Mouse (Mus musculus) midbrain, embryonic 16.5 days (tissue): Measurements from ENCODE around the gene Lef1. TPM values are rescaled to one million over a fixed set of nuclear protein-coding genes. Genes with fewer than 3 reads are reported as not detected.

ENCODE experiments used
- ATAC-seq: fragments of 200-750 bp; cut with Nextera tagmentation; 2 replicates; pipeline ENCODE4 v1.8.0; 2017; ENCODE audit warnings: moderate TSS enrichment
- H3K27ac ChIP-seq: fragments of 300-500 bp; sonication (generic); 2 replicates; pipeline ENCODE4 v1.5.1; 2014; ENCODE audit warnings: mild to moderate bottlenecking, low read length, mixed read lengths
- H3K27me3 ChIP-seq: fragments of 300-500 bp; sonication (generic); 2 replicates; pipeline ENCODE4 v1.6.1; 2014; ENCODE audit warnings: low read depth, low read length, mixed read lengths; ENCODE audit not compliant: control insufficient read depth, insufficient read depth
- H3K36me3 ChIP-seq: fragments of 300-500 bp; sonication (generic); 2 replicates; pipeline ENCODE4 v1.6.1; 2014; ENCODE audit warnings: mild to moderate bottlenecking, low read length, moderate library complexity, mixed read lengths; ENCODE audit not compliant: control insufficient read depth, insufficient read depth
- H3K4me1 ChIP-seq: fragments of 300-500 bp; sonication (generic); 2 replicates; pipeline ENCODE4 v1.6.1; 2014; ENCODE audit warnings: mild to moderate bottlenecking, low read length, mixed read lengths; ENCODE audit not compliant: control insufficient read depth, insufficient read depth
- H3K4me2 ChIP-seq: fragments of 300-500 bp; sonication (generic); 2 replicates; pipeline ENCODE4 v1.6.1; 2014; ENCODE audit warnings: mild to moderate bottlenecking, low read length, mixed read lengths
- H3K4me3 ChIP-seq: fragments of 300-500 bp; sonication (generic); 2 replicates; pipeline ENCODE4 v1.5.1; 2014; ENCODE audit warnings: low read depth, mild to moderate bottlenecking, low read length, moderate library complexity, mixed read lengths
- H3K9ac ChIP-seq: fragments of 300-500 bp; sonication (generic); 2 replicates; pipeline ENCODE4 v1.6.1; 2014; ENCODE audit warnings: low read depth, low read length, mixed read lengths
- H3K9me3 ChIP-seq: fragments of 300-500 bp; sonication (generic); replicated peaks from 2 replicates; pipeline ENCODE4 v1.6.1; 2014; ENCODE audit warnings: mild to moderate bottlenecking, low read length, mixed read lengths; ENCODE audit not compliant: control insufficient read depth, poor library complexity, severe bottlenecking
- WGBS: fragments of 180-500 bp; shearing (Covaris S2); extraction: QIAGEN DNeasy Blood & Tissue Kit; methylation state at CpG from one replicate; pipeline ENCODE4 v1.1.7; 2014; 5-methylcytosine and 5-hydroxymethylcytosine counted together
- polyA plus RNA-seq: library from polyadenylated mRNA; unstranded; fragments of >200 nt; fragmentation: Nextera tagmentation; extraction: Ambion mirVana; gene quantifications from 2 replicates; pipeline ENCODE4 v1.2.1, GENCODE M21; 2015

The Lef1 gene
- polyA plus RNA-seq, 1 experiment from 2014 or later = 81.3 TPM

DNA sequence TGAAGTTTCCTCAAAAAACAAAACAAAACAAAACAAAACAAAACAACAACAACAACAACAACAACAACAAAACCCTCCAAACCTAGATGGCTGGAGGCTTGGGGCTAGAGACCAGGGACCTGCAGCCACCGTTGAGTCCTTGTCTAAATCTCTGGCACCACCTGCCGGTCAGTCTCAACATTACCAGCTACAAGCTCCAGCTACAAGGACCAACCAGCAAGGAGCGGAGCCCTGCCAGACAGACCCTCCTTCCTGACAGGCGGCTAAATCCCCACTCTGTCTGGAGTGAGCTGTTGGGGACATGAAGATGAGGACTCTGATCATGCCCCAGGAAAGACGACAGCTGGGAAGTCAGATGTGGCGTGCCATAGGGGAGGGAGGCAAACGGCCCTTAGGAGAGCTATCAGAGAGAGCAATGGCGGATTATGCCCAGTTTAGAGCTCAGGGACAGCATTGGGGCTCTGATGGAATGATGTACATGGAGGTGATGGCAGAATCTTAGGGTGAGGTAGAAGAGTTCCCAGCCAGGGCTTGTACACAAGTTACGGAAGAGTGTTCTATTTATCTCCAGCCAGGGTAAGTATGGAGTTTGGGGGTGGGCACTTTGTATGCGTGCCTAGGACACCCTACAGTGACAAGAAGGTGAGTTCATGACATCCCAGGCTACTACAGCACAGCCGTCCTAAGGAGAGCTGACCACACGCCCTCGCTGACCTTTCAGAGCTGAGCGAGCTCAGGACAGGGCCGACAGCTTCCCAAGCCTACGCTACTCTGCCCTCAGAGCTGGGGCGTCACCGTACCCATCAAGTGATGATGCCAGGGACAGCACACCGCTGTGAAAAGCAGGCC is 127.7 kb downstream of the Lef1 start:
- no peak overlapping the region for H3K27ac ChIP-seq
- WGBS = 59% methylated on average over 19 of the region's 19 CpGs
- H3K9ac ChIP-seq = peak overlapping the region; percentile 47
- H3K27me3 ChIP-seq = no peaks in the 10 kb centered on the region
- H3K4me3 ChIP-seq = peak overlapping the region; percentile 7; the same call in 1 of the 2 replicates
- H3K4me1 ChIP-seq = peaks cover 5% of the 10 kb centered on the region; the same call in 1 of the 2 replicates
- H3K36me3 ChIP-seq = no peaks in the 10 kb centered on the region
- ATAC-seq = peak; percentile 91
- H3K4me2 ChIP-seq = peak overlapping the region; percentile 43
- no peaks in the 10 kb centered on the region for H3K9me3 ChIP-seq

DNA sequence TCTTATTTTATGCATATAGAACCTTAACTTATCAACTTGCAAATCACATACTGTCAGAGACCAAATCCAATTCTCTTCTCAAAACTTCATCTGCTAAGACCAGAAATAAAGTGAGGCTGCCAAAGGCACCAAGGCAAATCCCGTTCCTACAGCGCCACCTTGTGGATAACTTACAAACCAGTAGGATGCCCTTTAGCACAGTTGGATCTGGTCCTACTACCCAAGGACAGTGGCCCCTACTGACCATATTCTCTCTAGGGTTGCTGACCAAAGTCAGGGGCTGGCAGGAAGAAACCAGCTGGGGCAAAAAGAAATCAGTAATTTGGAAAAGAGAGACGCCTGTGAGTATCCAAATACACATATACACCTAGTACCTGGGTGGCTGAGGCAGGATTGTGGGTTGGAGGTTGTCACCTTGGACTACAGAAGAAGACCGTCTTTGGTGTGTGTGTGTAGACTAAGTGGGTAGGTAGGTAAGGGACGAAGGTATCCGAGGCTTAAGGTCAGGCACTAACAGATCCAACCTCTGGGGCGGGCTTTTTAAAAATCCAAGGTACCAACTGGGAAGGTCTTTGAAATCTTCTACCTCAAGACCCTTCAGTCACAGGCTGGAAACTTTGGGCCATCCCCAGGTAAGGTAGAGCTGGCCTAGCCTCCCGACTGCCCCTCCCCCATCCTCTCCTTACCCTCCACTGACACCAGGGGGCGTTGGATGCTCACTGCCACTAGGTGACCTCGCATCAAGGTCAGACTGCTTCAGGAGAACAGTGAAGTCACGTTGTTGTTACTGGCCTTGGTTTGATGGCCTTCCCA is 135.7 kb downstream of the Lef1 start:
- no peaks in the 10 kb centered on the region for H3K36me3 ChIP-seq
- 62% methylated on average over 11 of the region's 11 CpGs for WGBS
- no peak overlapping the region for H3K27ac ChIP-seq
- no peaks in the 10 kb centered on the region for H3K4me1 ChIP-seq
- H3K4me3 ChIP-seq = no peak overlapping the region
- H3K9me3 ChIP-seq = no peaks in the 10 kb centered on the region
- H3K4me2 ChIP-seq = no peak overlapping the region
- peak; percentile 68 for ATAC-seq
- no peaks in the 10 kb centered on the region for H3K27me3 ChIP-seq
- no peak overlapping the region for H3K9ac ChIP-seq

DNA sequence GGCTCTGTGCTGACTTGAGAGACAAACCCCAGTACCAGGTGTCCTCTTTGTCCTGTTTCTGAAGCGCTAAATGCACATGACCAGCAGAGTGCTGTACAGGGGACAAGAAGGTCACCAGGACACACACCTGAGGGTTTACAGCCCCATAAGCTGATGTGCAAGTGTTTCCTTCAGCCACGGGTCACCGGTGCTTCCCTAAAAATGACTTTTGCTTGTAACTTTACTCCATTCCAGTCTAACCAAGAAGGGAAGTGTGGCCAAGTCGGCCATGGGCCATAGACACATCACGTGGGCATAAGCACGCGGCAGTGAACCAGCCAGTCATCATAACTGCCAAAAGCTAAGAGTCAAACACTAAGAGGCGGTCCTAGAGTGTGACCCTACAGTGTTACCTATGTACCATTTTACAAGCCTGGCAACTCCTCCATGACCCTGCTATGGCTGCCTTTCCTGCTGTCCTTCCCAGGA is 136.3 kb downstream of the Lef1 start:
- Histone ChIP-seq H3K4me2 (no peak overlapping the region), H3K36me3 (no peaks in the 10 kb centered on the region), H3K4me3 (no peak overlapping the region), H3K27me3 (no peaks in the 10 kb centered on the region), H3K9ac (no peak overlapping the region), H3K4me1 (no peaks in the 10 kb centered on the region), H3K9me3 (no peaks in the 10 kb centered on the region), H3K27ac (no peak overlapping the region)
- ATAC-seq = 0 out of 2 replicates have a peak, but pooled peaks have one; percentile 12
- 91% methylated on average over 8 of the region's 8 CpGs for WGBS

DNA sequence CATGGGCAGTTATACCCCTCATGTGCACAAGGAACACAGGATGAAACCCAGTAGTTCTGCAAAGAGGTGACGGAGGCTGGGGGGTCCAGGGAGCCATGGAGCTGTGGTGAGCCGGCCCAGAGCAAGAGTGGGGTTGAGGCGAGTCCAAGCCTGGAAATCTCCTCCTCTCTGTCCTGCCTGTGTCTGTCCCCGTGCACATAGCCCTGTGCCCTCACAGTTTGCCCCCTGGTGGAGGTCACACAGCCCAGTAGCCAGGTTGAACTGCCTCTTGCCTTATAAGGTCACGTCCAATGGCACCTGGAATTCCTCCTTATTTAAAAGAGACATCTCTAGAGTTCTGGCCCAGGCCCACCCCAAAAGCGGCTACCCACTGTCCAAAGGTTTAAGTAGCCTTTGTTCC is 137.2 kb downstream of the Lef1 start:
- H3K9me3 ChIP-seq = no peaks in the 10 kb centered on the region
- no peak for ATAC-seq
- no peak overlapping the region for H3K4me3 ChIP-seq
- no peak overlapping the region for H3K27ac ChIP-seq
- no peaks in the 10 kb centered on the region for H3K27me3 ChIP-seq
- no peak overlapping the region for H3K9ac ChIP-seq
- 88% methylated on average over 6 of the region's 6 CpGs for WGBS
- H3K4me2 ChIP-seq = no peak overlapping the region
- H3K4me1 ChIP-seq = no peaks in the 10 kb centered on the region
- no peaks in the 10 kb centered on the region for H3K36me3 ChIP-seq

DNA sequence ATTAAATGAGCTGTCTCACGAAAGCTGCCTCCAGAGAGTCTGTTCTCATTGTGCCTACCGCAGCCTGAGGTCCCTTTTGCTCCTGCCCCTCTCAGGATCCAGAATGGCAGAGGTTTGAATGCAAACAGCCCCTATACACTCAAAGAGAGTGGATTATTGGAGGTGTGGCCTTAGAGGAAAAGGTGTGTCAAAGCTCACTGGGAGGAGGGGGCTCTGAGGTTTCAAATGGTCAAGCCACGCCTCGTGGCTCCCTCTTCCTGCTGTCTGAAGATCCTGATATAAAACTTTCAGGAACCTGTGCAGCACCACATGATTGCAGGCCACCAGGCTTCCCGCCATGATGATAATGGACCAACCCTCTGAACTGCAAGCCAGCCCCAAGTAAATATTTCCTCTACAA is 137.6 kb downstream of the Lef1 start:
- no peak for ATAC-seq
- Histone ChIP-seq H3K9ac (no peak overlapping the region), H3K9me3 (no peaks in the 10 kb centered on the region), H3K4me3 (no peak overlapping the region), H3K4me1 (no peaks in the 10 kb centered on the region), H3K4me2 (no peak overlapping the region), H3K27me3 (no peaks in the 10 kb centered on the region), H3K27ac (no peak overlapping the region), H3K36me3 (no peaks in the 10 kb centered on the region)
- WGBS = 84% methylated on average over 5 of the region's 5 CpGs

DNA sequence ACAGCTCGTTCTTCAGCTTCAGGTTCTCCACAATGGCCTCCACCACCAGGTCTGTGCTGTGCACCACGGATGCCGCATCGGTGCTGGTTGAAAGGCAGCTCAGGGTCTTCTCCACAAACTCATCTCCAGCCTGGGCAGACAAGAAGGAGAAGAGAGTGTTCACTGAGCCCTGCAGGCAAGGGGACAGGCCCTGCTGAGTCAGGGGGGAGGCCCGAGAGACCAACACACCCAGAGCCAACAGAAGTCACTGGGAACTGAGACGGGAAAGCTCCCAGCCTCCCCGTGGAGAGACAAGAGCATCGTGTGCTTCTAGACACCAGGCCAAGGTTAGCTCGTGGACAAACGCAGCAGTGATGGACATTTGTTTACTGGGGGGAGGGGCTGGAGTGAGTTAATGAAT is 138.2 kb downstream of the Lef1 start:
- H3K4me3 ChIP-seq = no peak overlapping the region
- no peaks in the 10 kb centered on the region for H3K9me3 ChIP-seq
- no peaks in the 10 kb centered on the region for H3K27me3 ChIP-seq
- H3K9ac ChIP-seq = no peak overlapping the region
- no peak overlapping the region for H3K27ac ChIP-seq
- no peak overlapping the region for H3K4me2 ChIP-seq
- no peak for ATAC-seq
- H3K36me3 ChIP-seq = no peaks in the 10 kb centered on the region
- H3K4me1 ChIP-seq = no peaks in the 10 kb centered on the region
- WGBS = 90% methylated on average over 10 of the region's 10 CpGs

DNA sequence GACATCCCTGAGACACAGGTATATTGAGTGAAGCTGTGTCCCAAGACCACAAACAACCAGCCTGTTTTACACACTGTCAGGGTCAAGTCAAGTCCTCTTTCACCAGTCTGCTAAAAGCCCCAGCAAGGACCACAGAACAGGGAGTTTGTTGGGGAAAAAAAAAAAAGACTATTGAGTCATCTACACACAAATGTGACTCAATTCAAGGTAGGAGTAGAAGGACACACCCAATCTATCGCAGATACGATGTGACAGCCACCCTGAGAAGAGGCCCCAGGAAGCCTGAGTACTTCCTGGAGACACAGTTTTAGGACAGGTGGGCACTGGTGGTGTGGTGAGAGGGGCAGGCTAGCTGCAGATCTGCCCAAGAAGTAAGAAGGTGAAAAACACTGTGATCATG is 140.0 kb downstream of the Lef1 start:
- WGBS = 94% methylated on average over 2 of the region's 2 CpGs
- no peak overlapping the region for H3K9ac ChIP-seq
- no peak overlapping the region for H3K27ac ChIP-seq
- no peak for ATAC-seq
- no peak overlapping the region for H3K4me2 ChIP-seq
- no peaks in the 10 kb centered on the region for H3K36me3 ChIP-seq
- no peaks in the 10 kb centered on the region for H3K9me3 ChIP-seq
- no peaks in the 10 kb centered on the region for H3K4me1 ChIP-seq
- no peak overlapping the region for H3K4me3 ChIP-seq
- H3K27me3 ChIP-seq = no peaks in the 10 kb centered on the region

DNA sequence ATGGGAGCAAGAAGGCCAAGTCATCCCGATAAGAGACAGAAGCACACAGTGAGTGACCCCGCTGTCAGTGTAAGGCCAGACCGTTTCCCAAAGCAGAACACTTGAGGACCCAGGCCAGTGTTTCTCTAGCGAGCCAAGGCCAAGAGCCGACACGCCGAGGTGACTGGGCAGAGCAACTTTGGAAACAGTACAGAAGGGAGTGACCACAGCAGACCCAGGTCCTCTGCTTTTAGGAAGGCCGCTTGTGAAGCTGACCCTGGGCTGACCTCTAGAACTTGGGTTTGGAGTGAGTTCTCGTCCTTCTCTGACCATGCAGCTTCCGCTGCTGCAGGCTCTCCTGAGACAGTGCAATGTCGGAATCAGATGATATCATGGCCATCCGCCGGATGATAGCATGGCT is 140.7 kb downstream of the Lef1 start:
- Histone ChIP-seq H3K9me3 (no peaks in the 10 kb centered on the region), H3K27me3 (no peaks in the 10 kb centered on the region), H3K4me2 (no peak overlapping the region), H3K9ac (no peak overlapping the region), H3K4me1 (no peaks in the 10 kb centered on the region), H3K27ac (no peak overlapping the region), H3K4me3 (no peak overlapping the region), H3K36me3 (no peaks in the 10 kb centered on the region)
- 92% methylated on average over 13 of the region's 13 CpGs for WGBS
- no peak for ATAC-seq

DNA sequence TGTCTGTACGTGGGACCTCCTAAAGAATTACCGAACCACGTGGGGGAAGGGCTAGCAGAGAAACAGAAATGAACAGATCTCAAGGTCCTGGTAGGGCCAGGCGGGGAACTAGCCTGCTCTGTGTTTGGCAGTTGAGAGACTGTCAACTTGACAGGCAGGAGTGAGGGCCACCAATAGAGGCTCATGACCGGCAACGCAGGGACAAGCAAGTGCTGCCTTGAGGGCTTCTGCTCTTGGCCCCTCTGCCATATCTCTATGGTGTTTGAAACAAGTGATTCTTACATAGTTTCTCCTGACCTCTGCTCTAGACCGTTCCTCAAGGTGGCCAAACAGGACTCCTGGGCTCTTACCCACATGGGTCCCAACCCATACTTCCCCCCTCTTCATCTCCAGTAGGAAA is 141.3 kb downstream of the Lef1 start:
- Histone ChIP-seq H3K36me3 (no peaks in the 10 kb centered on the region), H3K27ac (no peak overlapping the region), H3K4me1 (no peaks in the 10 kb centered on the region), H3K27me3 (no peaks in the 10 kb centered on the region), H3K4me3 (no peak overlapping the region), H3K4me2 (no peak overlapping the region), H3K9me3 (no peaks in the 10 kb centered on the region), H3K9ac (no peak overlapping the region)
- WGBS = 92% methylated on average over 7 of the region's 7 CpGs
- ATAC-seq = no peak
